Mouse (Mus musculus): ENCODE results near the gene Pgs1.

DNA sequence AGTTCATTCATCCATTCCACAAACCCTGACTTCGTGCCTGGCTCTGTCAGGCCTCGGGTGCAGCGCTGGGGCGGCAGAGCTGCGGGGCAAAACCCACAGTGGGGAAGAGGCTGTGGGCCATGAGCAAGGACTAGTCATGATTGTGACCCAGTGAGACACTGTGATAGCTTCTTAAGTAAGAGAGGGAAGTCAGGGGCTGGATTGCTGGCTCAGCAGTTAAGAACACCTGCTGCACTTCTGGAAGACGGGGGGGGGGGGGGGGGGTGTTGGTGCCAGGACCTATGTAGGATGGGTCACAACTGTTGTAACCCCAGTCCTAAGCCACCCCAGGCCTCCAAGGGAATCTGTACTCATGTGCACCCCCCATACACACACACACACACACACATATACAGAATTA lies 15.0 kb upstream of the Pgs1 start:
- no peak for TF ChIP-seq CTCF (IDR thresholded peaks at IDR 0.05; ENCODE audit: extremely low read depth, insufficient read depth, insufficient read length, insufficient replicate concordance)
- TF ChIP-seq POLR2A (IDR thresholded peaks at IDR 0.05; ENCODE audit: low read depth, low read length), result no peak

Measured in spleen, adult 2 months (tissue).